Mouse (Mus musculus): ENCODE measurements at regions not wholly inside any gene's neighbourhood (a gene's known extent, or its start where the extent isn't known, plus 50 kb on each side); places are given as distances from the start of the nearest gene placed in this dataset.

- TF ChIP-seq CTCF (IDR thresholded peaks at IDR 0.05; ENCODE audit: low read depth) (no peak), EP300 (optimal IDR thresholded peaks at IDR 0.05) (no peak)
Observed at GRCm38 (mm10) chr14:76775387-76775924, 218.8 kb upstream of the Serp2 start.

Measured in stomach, postnatal 0 days (tissue).